Mouse (Mus musculus) layer of hippocampus, adult 11-12 months (tissue): ENCODE data around the gene Cyp3a13.
"Not testable (repeated sequence)": the region's sequence is repeated elsewhere in the genome, so short reads cannot be mapped to it uniquely, and the experiment has no call there.

Source experiments
- DNase-seq: peaks from one replicate; pipeline ENCODE4 v3.0.0; 2022; ENCODE audit warnings: low spot score

The Cyp3a13 gene

GRCm38 (mm10) chr5:137872381-137872702 lies 49.1 kb downstream of the Cyp3a13 start:
- DNase-seq, result not testable (repeated sequence)

GRCm38 (mm10) chr5:137871644-137872380 lies 49.6 kb downstream of the Cyp3a13 start, which contains the start of gene Pilrb2:
Pilrb2 (minus strand) TSS chr5:137871815.
- not testable (repeated sequence) for DNase-seq

GRCm38 (mm10) chr5:137868600-137868999 lies 52.8 kb downstream of the Cyp3a13 start:
- not testable (repeated sequence) for DNase-seq

GRCm38 (mm10) chr5:137864008-137864407 lies 57.4 kb downstream of the Cyp3a13 start:
- not testable (repeated sequence) for DNase-seq

GRCm38 (mm10) chr5:137857960-137858710 lies 63.3 kb downstream of the Cyp3a13 start, which contains the start of gene Pilrb1:
Pilrb1 (minus strand) TSS chr5:137858106.
- DNase-seq, result not testable (repeated sequence)

GRCm38 (mm10) chr5:137856870-137857269 lies 64.5 kb downstream of the Cyp3a13 start:
- not testable (repeated sequence) for DNase-seq

GRCm38 (mm10) chr5:137854907-137855306 lies 66.5 kb downstream of the Cyp3a13 start:
- not testable (repeated sequence) for DNase-seq

GRCm38 (mm10) chr5:137850313-137850712 lies 71.1 kb downstream of the Cyp3a13 start:
- DNase-seq, result not testable (repeated sequence)
